Mouse (Mus musculus) adrenal gland, adult 18-20 months (tissue): ENCODE results near the gene Th. TPM values are rescaled to one million over a fixed set of nuclear protein-coding genes. Genes with fewer than 3 reads are reported as not detected.

Source experiments
- DNase-seq, 2 experiments: peaks; one replicate each; pipeline ENCODE4 v3.0.0; 2021 to 2022; ENCODE audit warnings: low spot score in 2 of 2
- total RNA-seq, 2 experiments: library from RNA; stranded (reverse); gene quantifications; 1 replicate in 1 of 2; 2 replicates in 1 of 2; pipeline ENCODE4 v1.2.3; 2021

Th gene
- total RNA-seq, 2 experiments from 2014 or later, result 547 to 572 TPM

DNA sequence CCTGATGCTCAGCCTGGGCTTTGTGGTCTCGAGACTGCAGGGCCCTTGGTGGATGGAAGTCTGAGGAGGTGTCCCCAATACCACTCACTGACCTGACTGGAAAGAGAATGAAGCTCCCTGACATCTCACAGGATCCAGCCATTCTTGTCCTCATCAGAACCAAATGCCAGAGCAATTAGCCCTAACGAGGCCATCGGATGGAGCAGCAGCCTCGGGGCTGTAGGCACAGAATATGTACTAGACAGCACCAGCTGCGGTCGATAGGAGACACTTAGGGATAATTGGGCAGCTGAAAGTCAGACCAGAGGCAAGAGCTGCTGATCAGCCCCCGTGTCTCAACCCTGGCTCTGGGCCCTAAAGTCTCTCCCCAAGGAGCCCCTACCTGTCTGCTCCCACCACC is 26.6 kb downstream of the Th start:
- DNase-seq, result no peak

DNA sequence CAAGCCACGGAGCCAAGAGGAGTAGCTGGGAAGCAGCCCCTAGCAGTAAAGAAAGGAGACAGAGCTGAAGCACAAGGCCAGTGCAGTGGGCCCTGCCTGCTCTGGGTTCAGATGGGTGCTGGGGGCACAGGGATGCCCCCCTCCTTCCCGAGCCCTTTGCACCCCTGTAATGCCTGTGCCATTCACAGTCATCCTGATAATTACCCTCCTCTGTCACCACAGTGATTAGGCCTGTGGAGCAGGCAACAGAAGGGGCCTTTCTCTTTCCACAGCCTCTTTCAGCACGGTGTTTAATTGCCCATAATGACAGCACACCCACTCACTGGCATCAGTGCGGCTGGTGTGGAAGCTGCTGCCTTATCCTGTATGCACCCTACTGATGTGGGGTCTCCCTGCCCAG is 28.0 kb downstream of the Th start:
- DNase-seq, result no peak

DNA sequence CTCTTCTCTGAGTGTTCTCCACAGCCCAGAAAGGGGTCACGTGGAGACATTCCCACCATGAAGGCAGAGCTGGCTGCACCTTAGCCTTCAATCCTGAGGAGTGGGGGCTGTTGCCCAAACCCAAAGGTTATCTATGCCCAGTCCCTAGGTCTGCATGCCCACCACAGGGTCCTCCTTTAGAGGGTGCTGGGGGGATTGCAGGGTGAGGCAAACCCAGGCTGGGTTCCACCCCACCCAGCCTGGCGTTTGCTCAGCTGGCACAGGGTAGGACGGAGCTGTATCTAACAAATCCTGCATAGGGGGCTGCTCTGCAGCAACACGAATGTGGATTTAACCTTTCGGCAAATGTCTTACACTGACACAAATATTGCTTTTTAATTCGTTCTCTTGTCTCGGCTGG is 29.2 kb downstream of the Th start:
- no peak for DNase-seq

DNA sequence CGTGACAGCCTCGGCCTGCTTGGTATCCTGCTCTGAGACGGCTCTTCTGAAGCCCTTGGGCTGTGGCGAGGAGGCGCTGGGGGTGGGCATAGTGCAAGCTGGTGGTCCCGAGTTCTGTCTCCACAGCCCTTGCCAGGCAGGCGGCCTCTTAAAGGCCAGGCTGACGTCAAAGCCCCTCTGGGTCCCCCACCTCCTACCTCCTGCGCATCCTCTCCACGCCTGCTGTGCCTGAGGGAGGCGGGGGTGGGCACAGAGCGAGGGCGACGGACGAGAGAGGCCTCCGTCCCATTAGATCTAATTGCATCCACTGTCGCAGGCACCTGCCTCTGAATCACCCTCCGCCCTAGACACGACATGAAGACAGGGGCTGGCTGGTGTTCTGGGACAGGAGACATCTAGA is 31.1 kb downstream of the Th start:
- DNase-seq, result no peak

DNA sequence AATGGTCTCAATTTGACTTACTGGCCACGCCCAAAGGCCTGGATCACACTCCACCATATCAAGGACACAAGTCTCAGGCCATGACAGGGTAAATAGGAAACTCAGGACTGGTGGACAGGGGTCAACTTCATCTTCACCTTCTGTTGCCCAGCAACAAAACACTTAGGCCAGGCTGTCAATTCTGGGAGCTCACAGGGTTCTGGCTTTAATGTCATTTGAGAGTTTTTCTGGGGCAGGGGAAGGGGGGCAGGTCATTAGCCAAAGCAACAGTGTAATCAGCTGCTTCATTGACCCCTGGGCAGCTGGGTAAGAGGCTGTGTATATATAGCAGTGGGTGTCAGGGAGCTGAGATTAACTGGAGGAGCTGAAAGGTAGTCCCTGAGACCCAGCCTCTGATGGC is 33.5 kb downstream of the Th start:
- no peak for DNase-seq

DNA sequence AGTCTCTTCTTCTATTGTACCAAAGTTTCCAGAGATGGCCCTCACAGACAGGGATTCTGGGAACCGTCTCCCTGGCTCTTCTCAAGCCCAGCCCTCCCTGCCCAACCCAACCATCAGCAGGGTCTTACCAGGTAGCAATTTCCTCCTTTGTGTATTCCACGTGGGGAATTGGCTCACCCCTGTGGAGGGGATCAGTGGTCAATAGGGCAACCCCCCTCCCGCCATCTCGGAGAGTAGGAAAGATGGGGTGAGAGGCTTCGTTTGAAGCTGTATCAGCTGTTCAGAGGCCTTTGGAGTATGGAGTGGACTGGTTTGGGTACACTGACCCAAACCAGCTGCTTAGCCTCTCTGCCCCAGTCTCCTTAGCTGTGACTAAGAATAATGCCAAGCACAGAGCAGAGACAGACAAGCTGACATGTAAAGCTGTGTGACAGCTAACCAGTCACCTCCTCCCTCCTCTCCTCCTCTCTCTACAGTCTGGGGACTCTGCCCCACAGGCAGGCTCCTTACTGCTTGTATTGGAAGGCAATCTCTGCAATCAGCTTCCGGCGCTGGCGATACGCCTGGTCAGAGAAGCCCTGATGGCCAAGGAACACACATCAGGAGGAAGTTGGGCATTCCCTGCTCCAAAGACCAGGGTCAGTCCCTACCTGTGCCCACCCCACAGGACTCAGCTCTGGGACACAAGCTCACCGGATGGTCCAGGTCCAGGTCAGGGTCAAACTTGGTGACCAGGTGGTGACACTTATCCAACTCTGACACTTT is 34.8 kb downstream of the Th start:
- DNase-seq, result no peak

DNA sequence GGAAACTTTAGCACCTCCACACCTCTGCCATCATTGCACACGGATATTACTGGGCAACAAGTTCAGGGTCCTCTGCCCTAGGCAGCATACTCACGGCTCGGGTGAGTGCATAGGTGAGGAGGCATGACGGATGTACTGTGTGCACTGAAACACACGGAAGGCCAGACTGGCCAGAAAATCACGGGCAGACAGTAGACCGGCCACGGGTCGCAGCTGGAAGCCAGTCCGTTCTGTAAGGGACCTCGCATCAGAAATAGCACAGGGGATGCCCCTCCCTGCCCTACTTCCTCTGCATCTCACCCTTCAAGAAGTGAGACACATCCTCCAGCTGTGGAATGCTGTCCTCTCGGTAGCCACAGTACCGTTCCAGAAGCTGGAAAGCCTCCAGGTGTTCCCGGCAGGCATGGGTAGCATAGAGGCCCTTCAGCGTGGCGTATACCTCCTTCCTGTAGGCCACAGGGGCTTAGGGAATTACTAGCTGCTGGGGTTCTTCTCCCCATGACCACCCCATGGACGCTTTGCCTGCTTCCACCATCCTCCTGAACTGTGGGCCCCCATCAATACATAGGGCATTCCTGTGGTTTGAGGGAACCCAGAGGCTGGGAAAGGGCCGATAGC is 35.6 kb downstream of the Th start:
- no peak for DNase-seq

DNA sequence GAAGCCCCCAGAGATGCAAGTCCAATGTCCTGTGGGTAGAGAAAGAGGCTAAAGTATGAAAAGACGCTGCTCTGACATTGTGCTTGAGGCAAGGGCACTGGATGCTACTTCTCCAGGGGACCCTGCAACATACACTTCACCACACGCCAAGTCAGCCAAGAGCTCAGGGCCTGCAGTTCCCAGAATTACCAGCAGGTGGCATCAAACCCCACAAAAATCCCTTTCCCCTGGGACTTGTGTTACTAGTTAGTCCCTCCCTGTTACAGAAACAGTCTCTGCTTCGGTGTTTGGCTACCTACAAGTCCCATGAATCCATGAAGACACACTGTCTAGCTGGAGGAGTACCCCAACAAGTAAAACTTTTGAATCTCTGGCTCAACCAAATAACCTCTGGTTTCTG is 36.3 kb downstream of the Th start:
- DNase-seq, result peak; percentile 79 to 82

DNA sequence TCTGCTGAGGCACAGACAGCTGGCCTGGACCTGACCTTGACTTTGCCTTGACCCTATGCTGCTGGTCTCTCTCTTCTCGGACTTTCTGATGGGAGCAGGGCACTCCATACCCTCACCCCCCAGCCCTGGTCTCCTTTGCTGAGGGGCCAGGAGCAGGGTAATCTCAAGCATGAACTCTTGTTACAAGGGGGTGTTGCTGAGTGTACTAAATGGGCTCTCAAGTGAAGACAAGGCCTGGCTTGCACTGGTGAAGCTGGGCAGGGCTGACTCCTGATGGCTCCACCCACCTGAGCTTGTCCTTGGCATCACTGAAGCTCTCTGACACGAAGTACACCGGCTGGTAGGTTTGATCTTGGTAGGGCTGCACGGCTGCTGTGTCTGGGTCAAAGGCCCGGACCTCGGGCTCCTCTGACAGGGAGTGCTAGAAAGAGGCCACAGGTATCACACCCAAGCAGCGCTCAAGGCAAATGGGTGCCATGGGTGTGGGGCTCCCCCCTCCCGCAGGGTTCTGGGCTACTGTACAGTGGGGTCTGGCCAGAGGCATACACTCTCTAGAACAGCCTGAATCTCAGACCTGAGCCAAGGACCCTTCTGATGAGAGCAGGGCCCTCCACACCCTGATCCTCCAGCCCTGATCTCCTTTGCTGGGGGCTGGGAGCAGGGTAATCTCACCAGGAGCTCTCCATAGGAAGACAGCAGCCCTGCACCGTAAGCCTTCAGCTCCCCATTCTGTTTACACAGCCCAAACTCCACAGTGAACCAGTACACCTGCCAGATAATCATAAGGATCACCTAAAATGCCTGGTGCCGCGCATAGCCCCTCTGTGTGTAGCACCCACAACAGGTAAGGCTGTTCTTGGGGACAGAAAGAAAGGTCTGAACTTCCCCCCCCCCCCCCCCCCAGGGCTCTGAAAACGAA is 36.9 kb downstream of the Th start:
- no peak for DNase-seq

DNA sequence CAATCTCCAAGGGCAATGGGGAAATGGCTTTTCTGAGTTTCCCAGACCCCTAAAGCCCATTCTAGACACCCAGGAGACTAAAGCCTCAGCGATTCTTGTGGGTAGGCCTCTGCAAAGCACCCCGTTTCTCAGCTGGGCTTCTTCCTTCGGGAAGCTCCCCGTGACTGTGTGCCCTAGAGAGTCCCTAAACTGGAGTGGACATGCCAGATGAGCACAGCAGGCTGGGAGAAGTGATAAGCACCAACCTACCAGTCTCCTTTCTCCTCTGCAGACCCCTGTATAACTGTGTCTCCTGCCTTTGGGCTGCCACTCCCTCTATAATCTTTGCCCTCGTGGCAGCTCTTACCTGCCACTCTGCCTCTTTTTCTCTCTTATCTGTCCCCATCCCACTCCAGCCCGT is 37.6 kb downstream of the Th start:
- DNase-seq, result no peak

DNA sequence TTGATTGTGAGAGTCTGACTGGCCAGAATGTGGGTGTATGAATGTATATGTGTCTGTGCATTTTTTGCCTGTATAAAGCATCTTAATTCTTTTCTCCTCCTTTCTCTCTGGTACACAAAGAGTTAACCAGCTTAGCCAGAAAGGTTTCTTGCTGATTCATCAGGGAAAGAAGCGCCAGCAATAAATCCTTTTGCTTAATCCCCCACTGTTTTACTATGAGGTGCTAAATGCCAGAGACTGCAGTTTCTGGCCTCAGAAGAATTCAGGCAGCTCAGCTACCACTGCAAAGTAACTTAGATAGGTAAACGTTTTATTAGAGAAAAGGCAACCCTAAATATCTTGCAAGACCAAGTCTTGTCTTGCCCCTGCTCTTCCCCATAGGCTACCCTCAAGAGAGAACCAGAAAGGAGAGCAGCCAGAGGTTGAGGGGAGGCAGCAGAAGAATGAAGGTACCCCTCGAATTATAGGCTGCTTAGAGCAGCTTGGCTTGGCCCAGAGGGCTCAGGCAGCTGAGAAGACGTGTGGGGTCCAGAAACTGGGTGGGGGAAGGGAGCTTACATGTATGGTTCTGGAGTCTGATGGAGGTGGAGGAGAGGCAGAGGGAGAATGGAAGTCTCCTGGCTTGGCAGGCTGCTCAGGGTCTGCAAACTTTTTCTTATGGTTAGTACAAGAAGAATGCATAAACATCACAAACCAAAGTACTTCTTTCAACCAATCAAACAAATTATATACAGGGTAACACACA is 61.3 kb downstream of the Th start:
- DNase-seq, result no peak

DNA sequence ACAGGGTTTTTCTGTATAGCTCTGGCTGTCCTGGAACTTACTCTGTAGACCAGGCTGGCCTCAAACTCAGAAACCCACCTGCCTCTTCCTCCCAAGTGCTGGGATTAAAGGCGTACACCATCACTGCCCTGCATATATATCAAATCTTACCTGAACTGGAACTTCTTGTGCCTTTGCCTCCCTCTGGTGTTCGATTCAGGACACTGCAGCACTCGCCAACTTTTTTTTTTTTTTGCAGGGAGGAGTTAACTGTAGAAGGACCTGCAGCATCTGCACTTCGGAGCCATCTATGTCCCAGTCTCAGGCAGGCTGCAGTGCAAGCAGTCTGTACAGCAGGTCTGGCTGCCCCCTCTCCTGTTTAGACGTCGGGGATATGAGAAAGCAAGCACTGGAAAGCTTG is 80.2 kb downstream of the Th start:
- peak; percentile 8 to 21 for DNase-seq

Other genes starting within 250 kb of the Th start
- gene Ins2, start 187.7 kb downstream of the Th start, total RNA-seq, result not detected
- under 1 TPM; 0.26 to 0.40 TPM for gene Ascl2, start 38.1 kb upstream of the Th start, total RNA-seq
- gene Tspan32, start 73.9 kb upstream of the Th start, total RNA-seq, result 1 to 10 TPM in 1 of 2 experiments, under 1 TPM in 1; 0.50 to 1.2 TPM
- 100 to 1,000 TPM; 609 to 688 TPM for gene Cd81, start 121.6 kb upstream of the Th start, total RNA-seq
- gene Tssc4, start 138.1 kb upstream of the Th start, total RNA-seq, result 10 to 100 TPM; 24.0 to 26.3 TPM
- under 1 TPM; 0.30 to 0.38 TPM for gene Trpm5, start 163.5 kb upstream of the Th start, total RNA-seq
- 1 to 10 TPM; 3.2 to 6.0 TPM for gene Kcnq1, start 175.2 kb upstream of the Th start, total RNA-seq